Mouse (Mus musculus) kidney, adult 2 months (tissue): ENCODE results near the gene Bckdk. TPM values are rescaled to one million over a fixed set of nuclear protein-coding genes. Genes with fewer than 3 reads are reported as not detected.

Experiments used
- DNase-seq: peaks from one replicate; pipeline ENCODE4 v3.0.0; 2021
- H3K27ac ChIP-seq: fragments of 200-500 bp; 2 replicates; pipeline ENCODE4 v1.5.1; 2012; ENCODE audit warnings: low read depth, low read length, control low read depth, inconsistent platforms; ENCODE audit not compliant: insufficient read depth
- H3K27me3 ChIP-seq: fragments of 200-500 bp; replicated peaks from 2 replicates; pipeline ENCODE4 v1.6.1; 2012; ENCODE audit warnings: mild to moderate bottlenecking, moderate library complexity, low read length, inconsistent platforms; ENCODE audit not compliant: control insufficient read depth, insufficient read depth
- H3K36me3 ChIP-seq: fragments of 200-500 bp; 2 replicates; pipeline ENCODE4 v1.6.1; 2012; ENCODE audit warnings: mild to moderate bottlenecking, moderate library complexity, low read length, inconsistent platforms; ENCODE audit not compliant: control insufficient read depth, insufficient read depth
- H3K4me1 ChIP-seq: fragments of 200-500 bp; 2 replicates; pipeline ENCODE4 v1.6.1; 2011; ENCODE audit warnings: low read length; ENCODE audit not compliant: control insufficient read depth, insufficient read depth
- H3K4me3 ChIP-seq: fragments of 200-500 bp; 2 replicates; pipeline ENCODE4 v1.5.1; 2011; ENCODE audit warnings: mild to moderate bottlenecking, low read depth, low read length, control low read depth; ENCODE audit not compliant: insufficient read depth
- CTCF ChIP-seq: fragments of 200-500 bp; conservative IDR thresholded peaks from 2 replicates; pipeline ENCODE4 v1.5.1; 2011; ENCODE audit warnings: low read depth, mild to moderate bottlenecking, control low read depth, low read length, moderate library complexity, mixed read lengths; ENCODE audit not compliant: insufficient read depth, insufficient read length
- POLR2A ChIP-seq: fragments of 200-500 bp; IDR thresholded peaks from one replicate; pipeline ENCODE4 v1.6.1; 2011; ENCODE audit warnings: low read depth, low read length, control low read depth
- whole genome bisulfite sequencing: fragments of 180-500 bp; shearing (Covaris S2); methylation state at CpG from one replicate; pipeline ENCODE4 v1.1.7; 2018; 5-methylcytosine and 5-hydroxymethylcytosine counted together
- polyA plus RNA-seq: library from polyadenylated mRNA; depleted of rRNA; stranded (reverse); fragments of >200 nt; gene quantifications from 2 replicates; pipeline ENCODE4 v1.2.3, GENCODE M21; 2012

Bckdk gene
- polyA plus RNA-seq, 1 experiment: 148 TPM

- TF ChIP-seq POLR2A (no peak), CTCF (peak; percentile 70)
- DNase-seq: peak; percentile 64
- Histone ChIP-seq H3K4me1 (peaks cover 35% of the 10 kb centered on the region), H3K27me3 (no peaks in the 10 kb centered on the region), H3K27ac (no peak overlapping the region), H3K4me3 (no peak overlapping the region), H3K36me3 (peaks cover 4% of the 10 kb centered on the region; the same call in 1 of the 2 replicates)
- 60% methylated on average over 8 of the region's 8 CpGs for WGBS
Measured at GRCm38 (mm10) chr7:127921516-127921915, 17.6 kb downstream of the Bckdk start.

- WGBS: 55% methylated on average over 6 of the region's 6 CpGs
- Histone ChIP-seq H3K27me3 (no peaks in the 10 kb centered on the region), H3K4me3 (no peak overlapping the region), H3K27ac (peak overlapping the region; percentile 55), H3K4me1 (peaks cover 45% of the 10 kb centered on the region), H3K36me3 (peaks cover 9% of the 10 kb centered on the region; the same call in 1 of the 2 replicates)
- no peak for TF ChIP-seq CTCF
- no peak for TF ChIP-seq POLR2A
- peak; percentile 39 for DNase-seq
Measured at GRCm38 (mm10) chr7:127922451-127923275, 18.8 kb downstream of the Bckdk start.

GRCm38 (mm10) chr7:127923714-127924113, 19.8 kb downstream of the Bckdk start:
- Histone ChIP-seq H3K27ac (peak overlapping the region; percentile 96), H3K4me3 (no peak overlapping the region), H3K27me3 (no peaks in the 10 kb centered on the region), H3K36me3 (peaks cover 9% of the 10 kb centered on the region; the same call in 1 of the 2 replicates), H3K4me1 (peaks cover 45% of the 10 kb centered on the region)
- WGBS: 50% methylated on average over 5 of the region's 5 CpGs
- no peak for TF ChIP-seq POLR2A
- no peak for TF ChIP-seq CTCF
- peak; percentile 59 for DNase-seq

DNA sequence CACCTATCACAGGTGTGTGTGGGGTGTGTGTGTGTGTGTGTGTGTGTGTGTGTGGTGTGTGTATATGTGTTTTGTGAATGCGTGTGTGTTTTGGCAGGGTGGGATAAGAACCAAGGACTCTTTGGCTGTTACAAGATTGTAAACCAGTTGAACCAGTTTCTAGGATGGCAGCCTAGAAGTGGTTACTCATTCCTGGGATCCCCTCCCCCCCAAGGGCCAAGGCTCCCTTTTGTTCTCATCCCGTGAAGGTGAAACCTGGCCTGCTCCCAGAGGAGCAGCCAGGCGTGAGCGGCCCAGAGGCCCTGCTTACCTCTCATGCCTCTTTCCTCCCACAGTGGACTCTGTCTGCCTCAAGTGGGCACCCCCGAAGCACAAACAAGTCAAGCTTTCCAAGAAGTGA, 21.4 kb downstream of the Bckdk start:
- 36% methylated on average over 5 of the region's 5 CpGs for WGBS
- Histone ChIP-seq H3K4me1 (peaks cover 46% of the 10 kb centered on the region), H3K4me3 (no peak overlapping the region; the same call in 1 of the 2 replicates), H3K27ac (peak overlapping the region; percentile 96), H3K36me3 (peaks cover 9% of the 10 kb centered on the region; the same call in 1 of the 2 replicates), H3K27me3 (no peaks in the 10 kb centered on the region)
- DNase-seq: peak; percentile 96
- TF ChIP-seq CTCF (no peak), POLR2A (no peak)

GRCm38 (mm10) chr7:127926066-127926465, 22.2 kb downstream of the Bckdk start:
- peak; percentile 48 for TF ChIP-seq POLR2A
- TF ChIP-seq CTCF: no peak
- Histone ChIP-seq H3K27ac (peak overlapping the region; percentile 93), H3K4me1 (peaks cover 51% of the 10 kb centered on the region), H3K4me3 (peak overlapping the region; percentile 94), H3K36me3 (peaks cover 9% of the 10 kb centered on the region; the same call in 1 of the 2 replicates), H3K27me3 (no peaks in the 10 kb centered on the region)
- 39% methylated on average over 8 of the region's 8 CpGs for WGBS
- peak; percentile 94 for DNase-seq

GRCm38 (mm10) chr7:127926846-127927245, 23.0 kb downstream of the Bckdk start:
- Histone ChIP-seq H3K4me3 (peak overlapping the region; percentile 94), H3K4me1 (peaks cover 58% of the 10 kb centered on the region), H3K27me3 (no peaks in the 10 kb centered on the region), H3K27ac (peak overlapping the region; percentile 93), H3K36me3 (peaks cover 9% of the 10 kb centered on the region; the same call in 1 of the 2 replicates)
- 53% methylated on average over 11 of the region's 11 CpGs for WGBS
- peak; percentile 91 for DNase-seq
- TF ChIP-seq POLR2A (peak; percentile 88), CTCF (no peak)

DNA sequence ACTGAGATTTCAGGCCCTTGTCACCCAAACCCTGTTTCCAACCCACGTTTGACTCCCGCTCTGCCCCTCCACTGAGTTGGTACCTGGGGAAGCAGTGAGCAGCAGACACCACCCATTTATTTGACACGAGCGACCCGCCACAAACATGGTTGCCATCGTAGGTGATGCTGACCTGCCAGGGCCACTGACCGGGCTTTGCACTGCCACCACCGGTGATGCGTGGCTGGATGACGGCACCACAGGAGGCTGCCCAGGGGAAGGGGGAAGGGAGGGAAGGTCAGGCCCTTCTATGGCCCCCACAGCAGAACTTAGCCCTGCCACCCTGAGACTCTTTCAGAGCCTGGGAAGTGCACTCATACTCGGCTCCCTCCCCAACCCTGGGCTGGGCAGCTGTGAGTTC, 23.8 kb downstream of the Bckdk start:
- H3K4me3 ChIP-seq: peak overlapping the region; percentile 94
- TF ChIP-seq POLR2A (peak; percentile 16), CTCF (no peak)
- H3K36me3 ChIP-seq: peaks cover 9% of the 10 kb centered on the region; the same call in 1 of the 2 replicates
- no peaks in the 10 kb centered on the region for H3K27me3 ChIP-seq
- peak overlapping the region; percentile 93 for H3K27ac ChIP-seq
- peak; percentile 62 for DNase-seq
- H3K4me1 ChIP-seq: peaks cover 61% of the 10 kb centered on the region
- 39% methylated on average over 11 of the region's 11 CpGs for WGBS
